Mouse (Mus musculus) kidney, adult 2 months (tissue): ENCODE results near the gene Fbxl17.

Source experiments
- CTCF ChIP-seq: fragments of 200-500 bp; conservative IDR thresholded peaks from 2 replicates; pipeline ENCODE4 v1.5.1; 2011; ENCODE audit warnings: low read depth, mild to moderate bottlenecking, control low read depth, low read length, moderate library complexity, mixed read lengths; ENCODE audit not compliant: insufficient read depth, insufficient read length
- POLR2A ChIP-seq: fragments of 200-500 bp; IDR thresholded peaks from one replicate; pipeline ENCODE4 v1.6.1; 2011; ENCODE audit warnings: low read depth, low read length, control low read depth

GRCm38 (mm10) chr17:63462512-63462911, 37.3 kb downstream of the Fbxl17 start:
- TF ChIP-seq POLR2A (no peak), CTCF (no peak)
